Mouse (Mus musculus): ENCODE data around the gene Fam117b. TPM values are rescaled to one million over a fixed set of nuclear protein-coding genes. Genes with fewer than 3 reads are reported as not detected.

Gene Fam117b
- polyA plus RNA-seq, 1 experiment from 2014 or later = 19.2 TPM

- H3K9ac ChIP-seq = 0 out of 2 replicates have a peak overlapping the region, but pooled peaks have one; percentile 19
- 55% methylated on average over 3 of the region's 3 CpGs for WGBS
These were observed 2.0 kb downstream of the Fam117b start for GRCm38 (mm10) chr1:59914799-59915198.

GRCm38 (mm10) chr1:59915843-59916610 lies 3.2 kb downstream of the Fam117b start:
- Histone ChIP-seq H3K4me2 (replicated peaks) (no peak overlapping the region), H3K27ac (no peak overlapping the region), H3K36me3 (no peaks in the 10 kb centered on the region), H3K9me3 (no peaks in the 10 kb centered on the region), H3K4me1 (peaks cover 17% of the 10 kb centered on the region), H3K4me3 (no peak overlapping the region), H3K9ac (no peak overlapping the region), H3K27me3 (no peaks in the 10 kb centered on the region)
- WGBS = 79% methylated on average over 10 of the region's 10 CpGs
- no peak for ATAC-seq (ENCODE audit: insufficient number of reproducible peaks, insufficient read depth, low FRiP score, low TSS enrichment)

More at GRCm38 (mm10) chr1:59914799-59915198, 2.0 kb downstream of the Fam117b start:
- Histone ChIP-seq H3K36me3 (no peaks in the 10 kb centered on the region), H3K9me3 (no peaks in the 10 kb centered on the region), H3K27me3 (no peaks in the 10 kb centered on the region), H3K27ac (no peak overlapping the region), H3K4me1 (peaks cover 17% of the 10 kb centered on the region), H3K4me2 (replicated peaks) (peak overlapping the region; percentile 67), H3K4me3 (0 out of 2 replicates have a peak overlapping the region, but pooled peaks have one; percentile 4)
- no peak for ATAC-seq (ENCODE audit: insufficient number of reproducible peaks, insufficient read depth, low FRiP score, low TSS enrichment)

GRCm38 (mm10) chr1:59917401-59917800 lies 4.6 kb downstream of the Fam117b start:
- Histone ChIP-seq H3K4me1 (peaks cover 17% of the 10 kb centered on the region), H3K27ac (no peak overlapping the region), H3K4me3 (no peak overlapping the region), H3K4me2 (replicated peaks) (no peak overlapping the region), H3K27me3 (no peaks in the 10 kb centered on the region), H3K9ac (no peak overlapping the region), H3K36me3 (no peaks in the 10 kb centered on the region), H3K9me3 (no peaks in the 10 kb centered on the region)
- WGBS = 80% methylated on average over 3 of the region's 3 CpGs
- no peak for ATAC-seq (ENCODE audit: insufficient number of reproducible peaks, insufficient read depth, low FRiP score, low TSS enrichment)

GRCm38 (mm10) chr1:59918075-59918474 lies 5.3 kb downstream of the Fam117b start:
- Histone ChIP-seq H3K9ac (no peak overlapping the region), H3K27me3 (no peaks in the 10 kb centered on the region), H3K9me3 (no peaks in the 10 kb centered on the region), H3K36me3 (no peaks in the 10 kb centered on the region), H3K4me2 (replicated peaks) (no peak overlapping the region), H3K4me1 (peaks cover 17% of the 10 kb centered on the region), H3K4me3 (no peak overlapping the region), H3K27ac (no peak overlapping the region)
- no peak for ATAC-seq (ENCODE audit: insufficient number of reproducible peaks, insufficient read depth, low FRiP score, low TSS enrichment)

- Histone ChIP-seq H3K27ac (no peak overlapping the region), H3K4me1 (no peaks in the 10 kb centered on the region), H3K36me3 (no peaks in the 10 kb centered on the region), H3K4me3 (no peak overlapping the region), H3K9ac (no peak overlapping the region), H3K9me3 (no peaks in the 10 kb centered on the region), H3K27me3 (no peaks in the 10 kb centered on the region), H3K4me2 (replicated peaks) (no peak overlapping the region)
- WGBS = 78% methylated on average over 1 of the region's 1 CpGs
- no peak for ATAC-seq (ENCODE audit: insufficient number of reproducible peaks, insufficient read depth, low FRiP score, low TSS enrichment)
These were observed 10.4 kb downstream of the Fam117b start for GRCm38 (mm10) chr1:59923201-59923600.

- WGBS = 78% methylated on average over 1 of the region's 1 CpGs
- no peak overlapping the region for H3K4me2 ChIP-seq (replicated peaks)
- H3K9ac ChIP-seq = no peak overlapping the region
- no peaks in the 10 kb centered on the region for H3K27me3 ChIP-seq
- H3K4me1 ChIP-seq = no peaks in the 10 kb centered on the region
- no peak overlapping the region for H3K27ac ChIP-seq
- H3K9me3 ChIP-seq = no peaks in the 10 kb centered on the region
- ATAC-seq (ENCODE audit: insufficient number of reproducible peaks, insufficient read depth, low FRiP score, low TSS enrichment) = no peak
- H3K36me3 ChIP-seq = no peaks in the 10 kb centered on the region
- no peak overlapping the region for H3K4me3 ChIP-seq
These were observed 10.9 kb downstream of the Fam117b start for GRCm38 (mm10) chr1:59923673-59924072.

GRCm38 (mm10) chr1:59924411-59924810 lies 11.6 kb downstream of the Fam117b start:
- no peaks in the 10 kb centered on the region for H3K36me3 ChIP-seq
- ATAC-seq (ENCODE audit: insufficient number of reproducible peaks, insufficient read depth, low FRiP score, low TSS enrichment) = no peak
- no peaks in the 10 kb centered on the region for H3K27me3 ChIP-seq
- 82% methylated on average over 2 of the region's 2 CpGs for WGBS
- no peak overlapping the region for H3K4me3 ChIP-seq
- H3K4me2 ChIP-seq (replicated peaks) = no peak overlapping the region
- H3K4me1 ChIP-seq = no peaks in the 10 kb centered on the region
- H3K9ac ChIP-seq = no peak overlapping the region
- no peak overlapping the region for H3K27ac ChIP-seq
- no peaks in the 10 kb centered on the region for H3K9me3 ChIP-seq

- H3K36me3 ChIP-seq = no peaks in the 10 kb centered on the region
- ATAC-seq (ENCODE audit: insufficient number of reproducible peaks, insufficient read depth, low FRiP score, low TSS enrichment) = peak; percentile 35; the same call in 1 of the 2 replicates
- no peak overlapping the region for H3K9ac ChIP-seq
- H3K4me1 ChIP-seq = no peaks in the 10 kb centered on the region
- no peaks in the 10 kb centered on the region for H3K9me3 ChIP-seq
- no peaks in the 10 kb centered on the region for H3K27me3 ChIP-seq
- H3K27ac ChIP-seq = no peak overlapping the region
- no peak overlapping the region for H3K4me3 ChIP-seq
- H3K4me2 ChIP-seq (replicated peaks) = no peak overlapping the region
- WGBS = 83% methylated on average over 3 of the region's 3 CpGs
These were observed 13.3 kb downstream of the Fam117b start for GRCm38 (mm10) chr1:59926021-59926672.

- Histone ChIP-seq H3K27me3 (no peaks in the 10 kb centered on the region), H3K4me2 (replicated peaks) (no peak overlapping the region), H3K27ac (no peak overlapping the region), H3K4me3 (no peak overlapping the region), H3K36me3 (no peaks in the 10 kb centered on the region), H3K9ac (no peak overlapping the region), H3K9me3 (no peaks in the 10 kb centered on the region), H3K4me1 (no peaks in the 10 kb centered on the region)
- 71% methylated on average over 2 of the region's 2 CpGs for WGBS
- no peak for ATAC-seq (ENCODE audit: insufficient number of reproducible peaks, insufficient read depth, low FRiP score, low TSS enrichment)
These were observed 14.4 kb downstream of the Fam117b start for GRCm38 (mm10) chr1:59927131-59927680.

- no peak overlapping the region for H3K4me2 ChIP-seq (replicated peaks)
- H3K27me3 ChIP-seq = no peaks in the 10 kb centered on the region
- no peaks in the 10 kb centered on the region for H3K9me3 ChIP-seq
- H3K27ac ChIP-seq = no peak overlapping the region
- H3K4me3 ChIP-seq = no peak overlapping the region
- no peak for ATAC-seq (ENCODE audit: insufficient number of reproducible peaks, insufficient read depth, low FRiP score, low TSS enrichment)
- H3K9ac ChIP-seq = no peak overlapping the region
- H3K4me1 ChIP-seq = no peaks in the 10 kb centered on the region
- no peaks in the 10 kb centered on the region for H3K36me3 ChIP-seq
These were observed 18.1 kb downstream of the Fam117b start for GRCm38 (mm10) chr1:59930926-59931325.

GRCm38 (mm10) chr1:59932991-59933390 lies 20.2 kb downstream of the Fam117b start:
- WGBS = 86% methylated on average over 2 of the region's 2 CpGs
- no peak overlapping the region for H3K4me3 ChIP-seq
- no peaks in the 10 kb centered on the region for H3K27me3 ChIP-seq
- H3K4me2 ChIP-seq (replicated peaks) = no peak overlapping the region
- no peaks in the 10 kb centered on the region for H3K36me3 ChIP-seq
- H3K27ac ChIP-seq = no peak overlapping the region
- ATAC-seq (ENCODE audit: insufficient number of reproducible peaks, insufficient read depth, low FRiP score, low TSS enrichment) = no peak
- no peaks in the 10 kb centered on the region for H3K9me3 ChIP-seq
- H3K4me1 ChIP-seq = no peaks in the 10 kb centered on the region
- H3K9ac ChIP-seq = no peak overlapping the region

GRCm38 (mm10) chr1:59941063-59941462 lies 28.3 kb downstream of the Fam117b start:
- 93% methylated on average over 1 of the region's 1 CpGs for WGBS
- no peak for ATAC-seq (ENCODE audit: insufficient number of reproducible peaks, insufficient read depth, low FRiP score, low TSS enrichment)
- Histone ChIP-seq H3K9ac (no peak overlapping the region), H3K27me3 (no peaks in the 10 kb centered on the region), H3K4me3 (no peak overlapping the region), H3K36me3 (no peaks in the 10 kb centered on the region), H3K4me1 (peaks cover 14% of the 10 kb centered on the region), H3K27ac (no peak overlapping the region), H3K4me2 (replicated peaks) (no peak overlapping the region), H3K9me3 (no peaks in the 10 kb centered on the region)
